Mouse (Mus musculus) MEL (cell line): Measurements from ENCODE around the gene Inpp4a. TPM values are rescaled to one million over a fixed set of nuclear protein-coding genes. Genes with fewer than 3 reads are reported as not detected.

Source experiments
- DNase-seq: peaks from one replicate; pipeline ENCODE4 v3.0.0; 2011; ENCODE audit warnings: low read depth, low spot score
- H3K27ac ChIP-seq: 2 replicates; pipeline ENCODE4 v1.5.1; 2012; ENCODE audit warnings: low read depth, mild to moderate bottlenecking, control low read depth, low read length, moderate library complexity; ENCODE audit not compliant: control insufficient read depth
- H3K27me3 ChIP-seq, 2 experiments: fragments of 150-350 bp in 1 of 2; sonication (generic) in 1 of 2; 2 replicates each; pipeline ENCODE4 v1.6.1; 2012; ENCODE audit warnings: low read length in 2 of 2, mild to moderate bottlenecking in 2 of 2, improper control_type of control experiment in 1 of 2, moderate library complexity in 1 of 2; ENCODE audit not compliant: insufficient read depth in 2 of 2, control insufficient read depth in 1 of 2
- H3K36me3 ChIP-seq, 2 experiments: 2 replicates each; pipeline ENCODE4 v1.6.1; 2012 to 2014; ENCODE audit warnings: low read length in 2 of 2, improper control_type of control experiment in 1 of 2, inconsistent platforms in 1 of 2, mild to moderate bottlenecking in 1 of 2; ENCODE audit not compliant: insufficient read depth in 2 of 2, control insufficient read depth in 1 of 2
- H3K4me1 ChIP-seq, 2 experiments: fragments of 150-350 bp in 1 of 2; sonication (generic) in 1 of 2; 2 replicates each; pipeline ENCODE4 v1.6.1; 2012; ENCODE audit warnings: low read length in 2 of 2, improper control_type of control experiment in 1 of 2, mild to moderate bottlenecking in 1 of 2; ENCODE audit not compliant: insufficient read depth in 2 of 2, control insufficient read depth in 1 of 2
- H3K4me3 ChIP-seq, 2 experiments: fragments of 150-350 bp in 1 of 2; sonication (generic) in 1 of 2; 2 replicates each; pipeline ENCODE4 v1.5.1; 2012; ENCODE audit warnings: low read depth in 2 of 2, low read length in 2 of 2, mild to moderate bottlenecking in 2 of 2, moderate library complexity in 2 of 2, control low read depth in 1 of 2, improper control_type of control experiment in 1 of 2; ENCODE audit not compliant: control insufficient read depth in 1 of 2, insufficient read depth in 1 of 2
- H3K79me2 ChIP-seq: 2 replicates; pipeline ENCODE4 v1.6.1; 2012; ENCODE audit warnings: mild to moderate bottlenecking, low read length, moderate library complexity; ENCODE audit not compliant: control insufficient read depth, poor library complexity, insufficient read depth
- H3K9ac ChIP-seq: 2 replicates; pipeline ENCODE4 v1.6.1; 2012; ENCODE audit warnings: low read depth, mild to moderate bottlenecking, control low read depth, low read length, moderate library complexity; ENCODE audit not compliant: control insufficient read depth, poor library complexity, severe bottlenecking
- H3K9me3 ChIP-seq: fragments of 150-350 bp; sonication (generic); replicated peaks from 2 replicates; pipeline ENCODE4 v1.6.1; 2012; ENCODE audit warnings: mild to moderate bottlenecking, low read length, improper control_type of control experiment, moderate library complexity; ENCODE audit not compliant: insufficient read depth
- BHLHE40 ChIP-seq: IDR thresholded peaks from 2 replicates; pipeline ENCODE4 v1.6.1; 2012; ENCODE audit warnings: low read depth, mild to moderate bottlenecking, inconsistent platforms, low read length, improper control_type of control experiment, borderline replicate concordance
- CHD1 ChIP-seq: IDR thresholded peaks from 2 replicates; pipeline ENCODE4 v1.6.1; 2012; ENCODE audit warnings: low read depth, mild to moderate bottlenecking, inconsistent platforms, low read length, improper control_type of control experiment
- CHD2 ChIP-seq: IDR thresholded peaks from 2 replicates; pipeline ENCODE4 v1.6.1; 2011; ENCODE audit warnings: low read length, improper control_type of control experiment
- ELF1 ChIP-seq: IDR thresholded peaks from 2 replicates; pipeline ENCODE4 v1.6.1; 2014; ENCODE audit warnings: low read depth, mild to moderate bottlenecking, inconsistent platforms, low read length, improper control_type of control experiment, moderate library complexity
- ETS1 ChIP-seq: IDR thresholded peaks from 2 replicates; pipeline ENCODE4 v1.6.1; 2012; ENCODE audit warnings: low read depth, mild to moderate bottlenecking, inconsistent platforms, low read length, improper control_type of control experiment, moderate library complexity
- GABPA ChIP-seq: IDR thresholded peaks from 2 replicates; pipeline ENCODE4 v1.6.1; 2012; ENCODE audit warnings: low read depth, mild to moderate bottlenecking, inconsistent platforms, low read length, improper control_type of control experiment, moderate library complexity
- GATA1 ChIP-seq: IDR thresholded peaks from 2 replicates; pipeline ENCODE4 v1.6.1; 2011; ENCODE audit warnings: low read depth, low read length, improper control_type of control experiment
- JUND ChIP-seq: IDR thresholded peaks from 2 replicates; pipeline ENCODE4 v1.6.1; 2011; ENCODE audit warnings: low read depth, mild to moderate bottlenecking, improper control_type of control experiment, low read length
- KAT2A ChIP-seq: conservative IDR thresholded peaks from 2 replicates; pipeline ENCODE4 v1.6.1; 2012; ENCODE audit warnings: low read depth, low read length, improper control_type of control experiment, inconsistent platforms
- MAFK ChIP-seq: IDR thresholded peaks from 2 replicates; pipeline ENCODE4 v1.6.1; 2011; ENCODE audit warnings: low read depth, mild to moderate bottlenecking, low read length, improper control_type of control experiment, borderline replicate concordance
- MAX ChIP-seq: IDR thresholded peaks from 2 replicates; pipeline ENCODE4 v1.6.1; 2011; ENCODE audit warnings: low read length, improper control_type of control experiment
- MEF2A ChIP-seq: IDR thresholded peaks from 2 replicates; pipeline ENCODE4 v1.6.1; 2014; ENCODE audit warnings: low read depth, mild to moderate bottlenecking, inconsistent platforms, low read length, improper control_type of control experiment; ENCODE audit not compliant: poor library complexity, insufficient replicate concordance, severe bottlenecking; ENCODE audit errors: extremely low read depth
- MXI1 ChIP-seq: IDR thresholded peaks from 2 replicates; pipeline ENCODE4 v1.6.1; 2011; ENCODE audit warnings: mild to moderate bottlenecking, low read depth, low read length, improper control_type of control experiment
- MYB ChIP-seq: IDR thresholded peaks from 2 replicates; pipeline ENCODE4 v1.6.1; 2011; ENCODE audit warnings: mild to moderate bottlenecking, low read depth, low read length, improper control_type of control experiment
- NRF1 ChIP-seq: IDR thresholded peaks from 2 replicates; pipeline ENCODE4 v1.6.1; 2014; ENCODE audit warnings: low read depth, mild to moderate bottlenecking, inconsistent platforms, low read length, improper control_type of control experiment, moderate library complexity; ENCODE audit not compliant: poor library complexity, insufficient read depth, severe bottlenecking
- POLR2AphosphoS2 ChIP-seq: IDR thresholded peaks from 2 replicates; pipeline ENCODE4 v1.6.1; 2011; ENCODE audit warnings: low read length, improper control_type of control experiment
- RAD21 ChIP-seq: IDR thresholded peaks from 2 replicates; pipeline ENCODE4 v1.6.1; 2011; ENCODE audit warnings: mild to moderate bottlenecking, low read depth, low read length, improper control_type of control experiment
- TAL1 ChIP-seq: IDR thresholded peaks from 2 replicates; pipeline ENCODE4 v1.6.1; 2012; ENCODE audit warnings: mild to moderate bottlenecking, inconsistent platforms, low read length, moderate library complexity, mixed read lengths
- TCF12 ChIP-seq: IDR thresholded peaks from 2 replicates; pipeline ENCODE4 v1.6.1; 2014; ENCODE audit warnings: low read depth, mild to moderate bottlenecking, inconsistent platforms, low read length, improper control_type of control experiment, moderate library complexity
- polyA plus RNA-seq, 2 experiments: library from polyadenylated mRNA; stranded (reverse) in 1 of 2; unstranded in 1 of 2; fragments of >175 nt in 1 of 2; fragments of >200 nt in 1 of 2; gene quantifications; 2 replicates each; pipeline versions ENCODE4 v1.2.1 to v1.2.4; 2012; ENCODE audit warnings: low replicate concordance in 2 of 2, low read depth in 1 of 2; ENCODE audit not compliant: insufficient read length in 2 of 2, insufficient read depth in 1 of 2, missing spikeins in 1 of 2
- total RNA-seq: library from RNA; depleted of rRNA; stranded (reverse); fragments of 300-350 nt; gene quantifications from 2 replicates; pipeline ENCODE4 v1.2.3, GENCODE M21; 2012

Gene Inpp4a
- total and polyA plus RNA-seq, 3 experiments = 1.6 to 5.0 TPM; not detected in 1

DNA sequence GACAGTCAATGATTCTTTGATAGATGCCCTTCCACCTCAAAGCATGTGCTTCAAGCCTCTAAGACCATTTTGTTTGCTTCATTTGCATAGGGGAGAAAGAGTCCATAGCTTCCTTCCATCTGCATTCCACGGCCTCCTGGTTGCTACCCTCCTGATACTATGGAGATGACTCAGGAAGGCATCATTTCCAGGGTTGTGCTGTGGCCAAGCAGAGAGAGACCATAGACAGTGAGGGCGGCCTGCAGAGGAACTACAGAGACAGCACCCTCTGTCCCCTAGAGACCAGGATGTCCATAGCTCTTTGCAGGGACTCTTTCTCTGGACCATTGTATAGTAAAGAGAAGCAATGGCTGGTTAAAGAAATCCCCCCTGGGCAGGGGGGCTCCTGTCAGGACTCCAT is 105.5 kb downstream of the Inpp4a start:
- Histone ChIP-seq H3K9ac (no peak overlapping the region), H3K79me2 (no peaks in the 10 kb centered on the region), H3K27ac (no peak overlapping the region), H3K4me1 (peaks cover 0 to 6% of the 10 kb centered on the region in 2 experiments; a peak in 2 of 4 replicates), H3K4me3 (no peak overlapping the region), H3K36me3 (peaks cover 0 to 8% of the 10 kb centered on the region in 2 experiments; a peak in 2 of 4 replicates), H3K9me3 (no peaks in the 10 kb centered on the region), H3K27me3 (no peaks in the 10 kb centered on the region)
- no peak for DNase-seq
- TF ChIP-seq BHLHE40 = no peak
- no peak for TF ChIP-seq JUND
- no peak for TF ChIP-seq KAT2A
- TF ChIP-seq MEF2A = no peak
- no peak for TF ChIP-seq GATA1
- no peak for TF ChIP-seq MAFK
- no peak for TF ChIP-seq GABPA
- no peak for TF ChIP-seq TCF12

DNA sequence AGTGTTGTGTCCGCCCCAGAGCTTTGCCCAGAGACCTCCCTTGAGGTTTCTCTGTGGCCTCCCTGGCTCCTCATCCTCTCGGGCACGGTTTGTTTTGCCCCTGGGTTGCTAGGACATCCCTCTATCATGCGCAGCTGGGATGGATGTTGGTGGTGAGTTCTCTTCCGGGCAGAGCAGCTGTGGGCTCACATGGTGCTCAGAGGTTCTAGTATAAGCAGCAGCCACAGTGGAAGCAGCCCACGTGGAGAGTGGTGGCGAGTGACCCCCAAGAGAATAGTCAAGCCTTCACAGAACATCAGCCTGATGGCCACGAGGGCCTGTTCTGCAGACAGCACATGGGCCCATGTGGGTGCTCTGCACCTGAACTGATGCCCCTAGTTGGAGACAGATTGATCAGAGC is 107.6 kb downstream of the Inpp4a start:
- Histone ChIP-seq H3K27me3 (no peaks in the 10 kb centered on the region), H3K36me3 (peaks cover 0 to 9% of the 10 kb centered on the region in 2 experiments; a peak in 2 of 4 replicates), H3K9ac (no peak overlapping the region), H3K4me3 (no peak overlapping the region), H3K79me2 (no peaks in the 10 kb centered on the region), H3K9me3 (no peaks in the 10 kb centered on the region), H3K27ac (no peak overlapping the region), H3K4me1 (peaks cover 0 to 6% of the 10 kb centered on the region in 2 experiments; a peak in 2 of 4 replicates)
- DNase-seq = no peak
- TF ChIP-seq ETS1 = no peak
- no peak for TF ChIP-seq MAFK
- no peak for TF ChIP-seq MAX
- no peak for TF ChIP-seq MYB
- TF ChIP-seq MEF2A = no peak
- TF ChIP-seq POLR2AphosphoS2 = no peak
- no peak for TF ChIP-seq RAD21
- no peak for TF ChIP-seq CHD2
- no peak for TF ChIP-seq ELF1
- TF ChIP-seq CHD1 = no peak
- TF ChIP-seq TAL1 = no peak
- no peak for TF ChIP-seq NRF1
- TF ChIP-seq MXI1 = no peak
- TF ChIP-seq GATA1 = no peak
